Mouse (Mus musculus): ENCODE measurements around the gene Sspn. TPM values are rescaled to one million over a fixed set of nuclear protein-coding genes. Genes with fewer than 3 reads are reported as not detected.

Gene Sspn
- total and polyA plus RNA-seq, 3 experiments, result not detected

DNA sequence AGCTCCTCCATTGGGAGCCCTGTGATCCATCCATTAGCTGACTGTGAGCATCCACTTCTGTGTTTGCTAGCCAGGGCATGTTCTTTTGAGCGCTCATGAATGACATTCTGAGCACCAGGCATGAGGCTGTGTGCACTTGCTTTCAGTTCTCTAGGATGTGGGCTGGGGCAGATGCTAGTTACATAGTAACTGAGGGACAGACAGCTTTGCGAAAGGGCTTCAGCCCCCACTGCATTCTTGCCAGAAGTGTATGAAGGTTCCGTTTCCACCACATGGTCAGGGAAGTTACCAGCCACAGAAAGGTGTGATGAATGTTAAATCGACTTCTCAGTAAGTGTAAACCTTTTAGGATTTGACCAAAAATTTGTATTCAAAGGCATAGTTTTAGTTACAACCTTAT, 47.8 kb upstream of the Sspn start:
- Histone ChIP-seq H3K27ac (ENCODE audit: control insufficient read depth, low read depth, low read length) (peak overlapping the region; percentile 22), H3K79me2 (ENCODE audit: control insufficient read depth, insufficient read depth, low read length, poor library complexity) (no peaks in the 10 kb centered on the region), H3K27me3 (ENCODE audit: control insufficient read depth in 1 of 2, insufficient read depth in 2 of 2, low read length in 2 of 2) (no peaks in the 10 kb centered on the region), H3K9ac (ENCODE audit: control insufficient read depth, low read depth, low read length, poor library complexity, severe bottlenecking) (no peak overlapping the region), H3K36me3 (ENCODE audit: control insufficient read depth in 1 of 2, insufficient read depth in 2 of 2, low read length in 2 of 2) (no peaks in the 10 kb centered on the region; a peak in 1 of 4 replicates), H3K4me1 (ENCODE audit: control insufficient read depth in 1 of 2, insufficient read depth in 2 of 2, low read length in 2 of 2) (peaks cover 0 to 4% of the 10 kb centered on the region in 2 experiments; a peak in 1 of 4 replicates), H3K9me3 (replicated peaks; ENCODE audit: insufficient read depth, low read length) (no peaks in the 10 kb centered on the region), H3K4me3 (ENCODE audit: control insufficient read depth in 1 of 2, insufficient read depth in 1 of 2, low read depth in 2 of 2, low read length in 2 of 2) (no peak overlapping the region)
- DNase-seq (ENCODE audit: low read depth, low spot score), result no peak
- TF ChIP-seq USF1 (IDR thresholded peaks at IDR 0.05; ENCODE audit: low read depth, low read length), result no peak
- no peak for TF ChIP-seq ZC3H11A (IDR thresholded peaks at IDR 0.05; ENCODE audit: low read depth, low read length)
- TF ChIP-seq MAX (IDR thresholded peaks at IDR 0.05; ENCODE audit: low read length), result no peak
- no peak for TF ChIP-seq CHD1 (IDR thresholded peaks at IDR 0.05; ENCODE audit: low read depth, low read length)
- no peak for TF ChIP-seq ZMIZ1 (IDR thresholded peaks at IDR 0.05; ENCODE audit: low read depth, low read length)
- no peak for TF ChIP-seq TBP (IDR thresholded peaks at IDR 0.05; ENCODE audit: low read depth, low read length)
- no peak for TF ChIP-seq ETS1 (IDR thresholded peaks at IDR 0.05; ENCODE audit: low read depth, low read length)
- no peak for TF ChIP-seq BHLHE40 (IDR thresholded peaks at IDR 0.05; ENCODE audit: borderline replicate concordance, low read depth, low read length)
- no peak for TF ChIP-seq RCOR1 (IDR thresholded peaks at IDR 0.05; ENCODE audit: low read depth, low read length)
- TF ChIP-seq SIN3A (IDR thresholded peaks at IDR 0.05; ENCODE audit: low read length), result no peak
- no peak for TF ChIP-seq HCFC1 (IDR thresholded peaks at IDR 0.05; ENCODE audit: low read depth, low read length)

DNA sequence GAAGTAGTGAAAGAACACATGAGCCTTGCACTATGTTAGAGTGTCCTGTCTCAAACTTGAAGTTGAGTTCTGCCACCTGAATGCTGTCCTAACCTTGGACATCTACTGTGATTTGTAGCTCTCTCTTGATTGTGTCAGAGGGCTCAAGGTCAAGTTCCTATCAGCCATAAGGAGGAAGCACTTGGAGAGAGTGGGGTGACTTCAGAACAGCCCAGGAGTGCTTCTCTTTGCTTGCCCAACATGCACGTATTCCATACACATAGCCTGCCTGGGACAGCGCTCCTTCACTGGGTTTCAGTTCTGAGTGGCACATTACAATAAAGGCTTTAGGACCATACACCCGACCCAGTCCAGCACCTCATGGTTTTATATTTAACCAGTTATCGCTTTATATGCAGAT, 46.4 kb upstream of the Sspn start:
- no peaks in the 10 kb centered on the region; a peak in 1 of 4 replicates for H3K36me3 ChIP-seq (ENCODE audit: control insufficient read depth in 1 of 2, insufficient read depth in 2 of 2, low read length in 2 of 2)
- no peak for TF ChIP-seq E2F4 (IDR thresholded peaks at IDR 0.05; ENCODE audit: borderline replicate concordance, low read depth, low read length)
- no peak for TF ChIP-seq BHLHE40 (IDR thresholded peaks at IDR 0.05; ENCODE audit: borderline replicate concordance, low read depth, low read length)
- no peak for TF ChIP-seq GATA1 (IDR thresholded peaks at IDR 0.05; ENCODE audit: low read depth, low read length)
- TF ChIP-seq MAZ (IDR thresholded peaks at IDR 0.05; ENCODE audit: low read depth, low read length), result no peak
- no peak for TF ChIP-seq TBP (IDR thresholded peaks at IDR 0.05; ENCODE audit: low read depth, low read length)
- TF ChIP-seq POLR2AphosphoS2 (IDR thresholded peaks at IDR 0.05; ENCODE audit: low read length), result no peak
- TF ChIP-seq EP300 (IDR thresholded peaks at IDR 0.05; ENCODE audit: low read depth in 1 of 2, low read length in 2 of 2), result no peak
- TF ChIP-seq NELFE (IDR thresholded peaks at IDR 0.05; ENCODE audit: low read depth, low read length), result no peak
- TF ChIP-seq RCOR1 (IDR thresholded peaks at IDR 0.05; ENCODE audit: low read depth, low read length), result no peak
- TF ChIP-seq MEF2A (IDR thresholded peaks at IDR 0.05; ENCODE audit: extremely low read depth, insufficient replicate concordance, low read depth, low read length, poor library complexity, severe bottlenecking), result no peak
- TF ChIP-seq SMC3 (IDR thresholded peaks at IDR 0.05; ENCODE audit: low read depth, low read length), result no peak
- no peaks in the 10 kb centered on the region for H3K79me2 ChIP-seq (ENCODE audit: control insufficient read depth, insufficient read depth, low read length, poor library complexity)
- H3K9me3 ChIP-seq (replicated peaks; ENCODE audit: insufficient read depth, low read length), result no peaks in the 10 kb centered on the region
- no peak overlapping the region for H3K9ac ChIP-seq (ENCODE audit: control insufficient read depth, low read depth, low read length, poor library complexity, severe bottlenecking)
- no peak overlapping the region for H3K27ac ChIP-seq (ENCODE audit: control insufficient read depth, low read depth, low read length)
- no peaks in the 10 kb centered on the region for H3K27me3 ChIP-seq (ENCODE audit: control insufficient read depth in 1 of 2, insufficient read depth in 2 of 2, low read length in 2 of 2)
- peaks cover 0 to 4% of the 10 kb centered on the region in 2 experiments; a peak in 1 of 4 replicates for H3K4me1 ChIP-seq (ENCODE audit: control insufficient read depth in 1 of 2, insufficient read depth in 2 of 2, low read length in 2 of 2)
- no peak for DNase-seq (ENCODE audit: low read depth, low spot score)
- no peak overlapping the region for H3K4me3 ChIP-seq (ENCODE audit: control insufficient read depth in 1 of 2, insufficient read depth in 1 of 2, low read depth in 2 of 2, low read length in 2 of 2)

Measured in MEL (cell line).